Mouse (Mus musculus) midbrain, embryonic 14.5 days (tissue): ENCODE results near the gene Zkscan3. TPM values are rescaled to one million over a fixed set of nuclear protein-coding genes. Genes with fewer than 3 reads are reported as not detected.
A peak's percentile ranks its signal among the peaks of the same experiment; 100 is the strongest.

Source experiments
- ATAC-seq: fragments of 200-750 bp; cut with Nextera tagmentation; 2 replicates; pipeline ENCODE4 v1.8.0; 2017; ENCODE audit warnings: moderate number of reproducible peaks, moderate library complexity; ENCODE audit not compliant: low FRiP score, low TSS enrichment
- DNase-seq: peaks from one replicate; pipeline ENCODE4 v3.0.0-alpha.2; 2015
- H3K27ac ChIP-seq: fragments of 300-500 bp; sonication (generic); replicated peaks from 2 replicates; pipeline ENCODE4 v1.5.1; 2014; ENCODE audit warnings: mild to moderate bottlenecking, low read depth, low read length, moderate library complexity
- H3K27me3 ChIP-seq: fragments of 300-500 bp; sonication (generic); 2 replicates; pipeline ENCODE4 v1.6.1; 2014; ENCODE audit warnings: low read length, control low read depth, mixed read lengths; ENCODE audit not compliant: control insufficient read depth, insufficient read depth
- H3K36me3 ChIP-seq: fragments of 300-500 bp; sonication (generic); 2 replicates; pipeline ENCODE4 v1.6.1; 2014; ENCODE audit warnings: low read length, control low read depth; ENCODE audit not compliant: control insufficient read depth, insufficient read depth
- H3K4me1 ChIP-seq: fragments of 300-500 bp; sonication (generic); 2 replicates; pipeline ENCODE4 v1.6.1; 2014; ENCODE audit warnings: mild to moderate bottlenecking, antibody characterized with exemption, low read length, control low read depth; ENCODE audit not compliant: control insufficient read depth, insufficient read depth
- H3K4me2 ChIP-seq: fragments of 300-500 bp; sonication (generic); 2 replicates; pipeline ENCODE4 v1.6.1; 2014; ENCODE audit warnings: mild to moderate bottlenecking, low read length, moderate library complexity
- H3K4me3 ChIP-seq: fragments of 300-500 bp; sonication (generic); replicated peaks from 2 replicates; pipeline ENCODE4 v1.5.1; 2014; ENCODE audit warnings: low read depth, low read length
- H3K9ac ChIP-seq: fragments of 300-500 bp; sonication (generic); replicated peaks from 2 replicates; pipeline ENCODE4 v1.6.1; 2014; ENCODE audit warnings: mild to moderate bottlenecking, low read length, moderate library complexity
- H3K9me3 ChIP-seq: fragments of 300-500 bp; sonication (generic); 2 replicates; pipeline ENCODE4 v1.6.1; 2016; ENCODE audit warnings: low read length, control low read depth, mixed read lengths; ENCODE audit not compliant: control insufficient read depth
- WGBS: fragments of 180-500 bp; shearing (Covaris S2); extraction: QIAGEN DNeasy Blood & Tissue Kit; methylation state at CpG from one replicate; pipeline ENCODE4 v1.1.7; 2014; 5-methylcytosine and 5-hydroxymethylcytosine counted together
- microRNA counts: library from miRNA; unstranded; fragments of <30 nt; microRNA quantifications from one replicate; lab custom pipeline; 2016
- microRNA-seq: library from miRNA; unstranded; fragments of <30 nt; microRNA quantifications from one replicate; pipeline ENCODE4, GENCODE M21; 2016
- polyA plus RNA-seq: library from polyadenylated mRNA; unstranded; fragments of >200 nt; fragmentation: Nextera tagmentation; extraction: Ambion mirVana; gene quantifications from 2 replicates; pipeline ENCODE4 v1.2.1, GENCODE M21; 2014

Gene Zkscan3
- polyA plus RNA-seq, 1 experiment from 2014 or later, result 69.9 TPM

GRCm38 (mm10) chr13:21366635-21367034, 35.9 kb downstream of the Zkscan3 start:
- Histone ChIP-seq H3K4me1 (peaks cover 25% of the 10 kb centered on the region), H3K27ac (no peak overlapping the region), H3K9ac (no peak overlapping the region), H3K4me2 (no peak overlapping the region), H3K27me3 (no peaks in the 10 kb centered on the region), H3K36me3 (peaks cover 44% of the 10 kb centered on the region), H3K4me3 (no peak overlapping the region), H3K9me3 (no peaks in the 10 kb centered on the region)
- ATAC-seq (no peak), DNase-seq (no peak)
- WGBS, result 82% methylated on average over 6 of the region's 6 CpGs

- Histone ChIP-seq H3K27me3 (no peaks in the 10 kb centered on the region), H3K36me3 (peaks cover 16% of the 10 kb centered on the region), H3K9ac (peak overlapping the region; percentile 72; the same call in 1 of the 2 replicates), H3K9me3 (no peaks in the 10 kb centered on the region), H3K4me1 (peaks cover 25% of the 10 kb centered on the region), H3K4me2 (peak overlapping the region; percentile 69), H3K27ac (no peak overlapping the region), H3K4me3 (peak overlapping the region; percentile 56)
- 61% methylated on average over 12 of the region's 12 CpGs for WGBS
- ATAC-seq (no peak), DNase-seq (no peak)
Observed at GRCm38 (mm10) chr13:21363719-21364118, 38.8 kb downstream of the Zkscan3 start.

- DNase-seq (peak; percentile 97), ATAC-seq (peak; percentile 98)
- Histone ChIP-seq H3K27me3 (no peaks in the 10 kb centered on the region), H3K4me2 (peak within 1 kb of the TSS; percentile 69), H3K9me3 (no peaks in the 10 kb centered on the region), H3K9ac (peak within 1 kb of the TSS; percentile 72), H3K36me3 (peaks cover 8% of the 10 kb centered on the region; the same call in 1 of the 2 replicates), H3K4me3 (peak within 1 kb of the TSS; percentile 56), H3K4me1 (peaks cover 25% of the 10 kb centered on the region), H3K27ac (peak within 1 kb of the TSS; percentile 47; the same call in 1 of the 2 replicates)
- under 1% methylated on average over 29 of the region's 29 CpGs for WGBS
Observed at GRCm38 (mm10) chr13:21362621-21363248, 39.8 kb downstream of the Zkscan3 start, which contains the start of gene Zscan12. Gene Zscan12 (plus strand): TSS chr13:21362820.

DNA sequence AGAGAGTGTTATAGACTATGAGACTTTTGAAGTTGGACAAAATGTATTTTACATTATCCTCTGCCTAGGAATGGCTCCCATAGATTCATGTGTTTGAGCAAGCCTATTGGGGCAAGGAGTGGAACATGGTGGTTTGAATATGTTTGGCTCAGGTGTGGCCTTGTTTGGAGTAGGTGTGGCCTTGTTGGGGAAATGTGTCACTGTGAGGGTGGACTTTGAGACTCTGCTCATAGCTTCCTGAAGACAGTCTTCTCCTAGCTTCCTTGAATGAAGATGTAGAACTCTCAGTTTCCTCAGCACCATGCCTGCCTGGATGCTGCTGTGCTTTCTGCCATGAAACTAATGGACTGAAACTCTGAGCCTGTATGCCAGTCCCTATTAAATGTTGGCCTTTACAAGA, 52.0 kb downstream of the Zkscan3 start:
- DNase-seq (no peak), ATAC-seq (no peak)
- no peak overlapping the region for H3K4me3 ChIP-seq
- H3K27ac ChIP-seq, result no peak overlapping the region
- no peak overlapping the region for H3K4me2 ChIP-seq
- no peaks in the 10 kb centered on the region for H3K36me3 ChIP-seq
- no peaks in the 10 kb centered on the region for H3K9me3 ChIP-seq
- no peaks in the 10 kb centered on the region for H3K27me3 ChIP-seq
- H3K9ac ChIP-seq, result no peak overlapping the region
- H3K4me1 ChIP-seq, result no peaks in the 10 kb centered on the region

DNA sequence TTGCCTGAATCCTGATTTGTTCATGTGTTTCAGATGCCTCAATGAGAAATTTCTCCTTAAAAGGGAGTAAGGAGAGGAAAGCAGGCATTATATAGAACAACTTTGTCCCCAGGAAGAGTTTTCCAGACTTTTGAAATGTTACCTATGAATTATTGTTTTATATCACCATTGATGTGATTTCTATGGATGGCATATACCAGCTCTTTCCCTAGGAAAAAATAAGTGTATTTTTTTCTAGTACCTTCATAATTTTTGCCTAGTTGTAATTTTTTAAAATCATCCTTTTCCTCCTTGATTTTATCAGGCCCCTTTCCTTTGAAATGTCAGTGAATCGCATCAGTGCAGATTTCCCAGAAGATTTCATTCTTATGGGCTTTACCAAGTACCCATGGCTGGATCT, 55.9 kb downstream of the Zkscan3 start, which contains the start of gene Olfr1367:
Gene Olfr1367 (plus strand): TSS at position 301 of the 400 bp plus-strand sequence.
- Histone ChIP-seq H3K27ac (no peak within 1 kb of the TSS), H3K36me3 (no peaks in the 10 kb centered on the region), H3K9ac (no peak within 1 kb of the TSS), H3K27me3 (no peaks in the 10 kb centered on the region), H3K4me3 (no peak within 1 kb of the TSS), H3K4me2 (no peak within 1 kb of the TSS), H3K4me1 (no peaks in the 10 kb centered on the region), H3K9me3 (no peaks in the 10 kb centered on the region)
- 89% methylated on average over 1 of the region's 1 CpGs for WGBS
- DNase-seq (no peak), ATAC-seq (no peak)

MicroRNAs encoded within 50 kb of the gene (microRNA counts, 519-probe panel; counts per million panel counts)
- not detected for microRNA mmu-miR-1896 (lab: Ali Mortazavi, UCI)

Small RNAs within 50 kb of the gene (microRNA-seq; reads per million reads assigned to microRNA genes)
- not detected for gene Mir1896
- gene Mir6942, result not detected

Other genes with a start within 250 kb of the Zkscan3 start
- 78.2 and 84.3 TPM in 2 replicates for gene Trim27, start 223.3 kb downstream of the Zkscan3 start, polyA plus RNA-seq
- gene Gpx5, start 110.0 kb downstream of the Zkscan3 start, polyA plus RNA-seq, result not detected in 2 replicates
- gene Gpx6, start 90.6 kb downstream of the Zkscan3 start, polyA plus RNA-seq, result not detected in 2 replicates
- gene Olfr1367, start 55.8 kb downstream of the Zkscan3 start, polyA plus RNA-seq, result not detected in 2 replicates
- gene Zscan12, start 39.9 kb downstream of the Zkscan3 start, polyA plus RNA-seq, result 11.8 and 15.9 TPM in 2 replicates
- 3.9 and 5.2 TPM in 2 replicates for gene Pgbd1, start 38.3 kb upstream of the Zkscan3 start, polyA plus RNA-seq
- gene Zscan26, start 51.0 kb upstream of the Zkscan3 start, polyA plus RNA-seq, result 15.7 and 17.6 TPM in 2 replicates
- gene Nkapl, start 65.8 kb upstream of the Zkscan3 start, polyA plus RNA-seq, result 3.2 and 5.1 TPM in 2 replicates
- gene Zkscan4, start 76.2 kb upstream of the Zkscan3 start, polyA plus RNA-seq, result 8.8 and 9.7 TPM in 2 replicates
- not detected in 2 replicates for gene Gm10065, start 76.7 kb upstream of the Zkscan3 start, polyA plus RNA-seq
- gene AK157302, start 92.5 kb upstream of the Zkscan3 start, polyA plus RNA-seq, result 0.34 and 0.54 TPM in 2 replicates
- 4.7 and 6.6 TPM in 2 replicates for gene Gm11273, start 98.7 kb upstream of the Zkscan3 start, polyA plus RNA-seq
- 6.1 and 10.9 TPM in 2 replicates for gene Zkscan8, start 128.4 kb upstream of the Zkscan3 start, polyA plus RNA-seq
- 0.07 and 0.20 TPM in 2 replicates for gene Olfr1366, start 140.1 kb upstream of the Zkscan3 start, polyA plus RNA-seq
- 0.05 and 0.13 TPM in 2 replicates for gene Olfr1535, start 157.1 kb upstream of the Zkscan3 start, polyA plus RNA-seq
- not detected in 2 replicates for gene Olfr1364, start 179.0 kb upstream of the Zkscan3 start, polyA plus RNA-seq
- gene Olfr1362, start 211.3 kb upstream of the Zkscan3 start, polyA plus RNA-seq, result not detected in 2 replicates
- not detected in 2 replicates for gene Olfr11, start 239.8 kb upstream of the Zkscan3 start, polyA plus RNA-seq